Mouse (Mus musculus) large intestine, adult 2 months (tissue): ENCODE results near the gene Dab2ip. TPM values are rescaled to one million over a fixed set of nuclear protein-coding genes. Genes with fewer than 3 reads are reported as not detected.

ENCODE experiments used
- DNase-seq: peaks from one replicate; pipeline ENCODE4 v3.0.0-alpha.2; 2012; ENCODE audit warnings: low read depth, low spot score
- WGBS: fragments of 180-500 bp; shearing (Covaris S2); methylation state at CpG from one replicate; pipeline ENCODE4 v1.1.7; 2018; 5-methylcytosine and 5-hydroxymethylcytosine counted together
- polyA plus RNA-seq: library from polyadenylated mRNA; depleted of rRNA; stranded (reverse); fragments of >200 nt; gene quantifications from 2 replicates; pipeline ENCODE4 v1.2.3, GENCODE M21; 2012

Dab2ip gene
- polyA plus RNA-seq, 1 experiment = 60.5 TPM

DNA sequence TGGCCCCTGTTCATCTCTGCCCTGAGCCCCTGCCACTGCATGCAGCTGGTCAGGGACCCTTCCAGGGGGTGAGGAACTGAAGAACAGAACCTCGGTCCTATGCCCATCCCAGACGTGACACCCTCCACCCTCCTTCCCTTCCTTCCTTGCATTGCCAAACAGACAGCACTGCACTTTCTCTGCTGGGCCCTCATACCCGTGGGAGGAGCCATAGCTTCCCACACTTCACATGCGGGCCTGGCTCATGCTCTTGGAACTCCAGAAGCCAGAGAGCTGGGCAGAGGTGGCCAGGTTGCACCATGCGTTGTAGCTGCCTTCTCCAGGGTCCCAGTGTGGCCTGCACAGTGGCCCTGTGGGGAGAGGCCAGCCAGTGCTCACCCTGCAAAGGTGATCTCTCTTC is 170.6 kb downstream of the Dab2ip start:
- 35% methylated on average over 5 of the region's 5 CpGs for WGBS
- DNase-seq = no peak

- DNase-seq = peak; percentile 40
- 51% methylated on average over 16 of the region's 16 CpGs for WGBS
These were observed 171.3 kb downstream of the Dab2ip start for GRCm38 (mm10) chr2:35729077-35730065.

GRCm38 (mm10) chr2:35731671-35732449 is 173.8 kb downstream of the Dab2ip start:
- DNase-seq = no peak
- 65% methylated on average over 18 of the region's 18 CpGs for WGBS

DNA sequence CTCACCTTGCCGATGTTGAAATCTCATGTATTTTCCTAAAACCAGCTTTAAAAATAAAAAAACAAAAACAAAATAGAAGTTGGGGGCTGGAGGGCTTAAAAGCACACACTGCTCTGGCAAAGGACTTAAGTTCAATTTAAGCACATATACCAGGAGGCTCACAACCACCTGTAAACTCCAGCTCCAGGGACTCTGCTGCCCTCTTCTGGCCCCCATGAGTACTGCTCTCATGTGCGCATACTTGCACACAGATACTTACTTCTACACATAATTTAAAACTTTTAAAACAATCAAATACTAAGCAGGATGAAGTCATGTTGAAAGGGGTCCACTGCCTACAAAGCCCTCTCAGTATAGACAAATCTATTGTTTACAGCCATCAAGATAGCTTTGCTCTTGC is 176.9 kb downstream of the Dab2ip start:
- WGBS = 98% methylated on average over 2 of the region's 2 CpGs
- DNase-seq = no peak

DNA sequence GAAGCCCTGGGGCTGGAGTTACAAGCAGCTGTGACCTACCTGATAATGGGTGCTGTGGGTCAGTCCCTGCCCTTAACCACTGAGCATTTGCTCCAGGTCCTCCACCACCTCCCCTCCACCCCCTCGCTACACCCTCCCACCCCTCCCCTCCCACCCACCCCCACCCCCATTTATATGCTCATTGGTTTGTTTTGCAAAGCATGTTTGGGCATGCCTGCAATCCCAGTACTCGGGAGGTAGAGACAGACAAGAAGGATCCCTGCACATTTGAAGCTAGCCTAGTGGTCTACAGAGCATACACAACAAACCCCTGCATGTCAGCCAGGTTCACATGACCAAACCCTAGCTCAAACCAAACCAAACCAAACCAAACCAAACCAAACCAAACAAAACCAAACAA is 178.0 kb downstream of the Dab2ip start:
- no peak for DNase-seq
- WGBS = 83% methylated on average over 2 of the region's 2 CpGs

DNA sequence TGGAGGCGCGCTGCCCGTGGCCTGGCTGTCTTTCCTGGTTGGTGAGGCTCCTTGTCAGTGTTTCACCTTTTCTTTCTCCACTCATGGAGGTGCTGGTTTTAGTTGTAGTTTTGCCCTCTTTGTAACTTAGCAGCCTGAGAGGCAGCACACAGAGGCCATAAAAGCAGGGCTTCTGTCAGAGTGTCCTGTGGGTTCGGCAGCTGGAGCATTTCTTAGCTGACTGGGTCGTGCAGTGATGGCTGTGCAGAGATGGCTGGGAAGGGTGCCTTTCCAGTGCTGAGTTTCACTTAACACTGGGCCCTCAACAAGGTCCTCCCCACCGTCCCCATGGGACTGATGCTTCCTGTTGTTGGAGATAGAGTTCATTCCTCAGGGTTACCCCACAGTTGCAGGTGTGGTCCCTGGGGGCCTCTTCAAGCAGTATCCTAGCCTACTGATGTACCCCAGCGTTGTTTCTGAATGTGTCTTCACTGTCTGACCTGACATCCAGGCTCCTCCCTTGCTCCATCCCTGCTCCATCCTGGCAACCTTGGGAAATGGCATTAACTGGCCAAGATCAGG is 179.5 kb downstream of the Dab2ip start:
- 65% methylated on average over 7 of the region's 7 CpGs for WGBS
- DNase-seq = no peak

DNA sequence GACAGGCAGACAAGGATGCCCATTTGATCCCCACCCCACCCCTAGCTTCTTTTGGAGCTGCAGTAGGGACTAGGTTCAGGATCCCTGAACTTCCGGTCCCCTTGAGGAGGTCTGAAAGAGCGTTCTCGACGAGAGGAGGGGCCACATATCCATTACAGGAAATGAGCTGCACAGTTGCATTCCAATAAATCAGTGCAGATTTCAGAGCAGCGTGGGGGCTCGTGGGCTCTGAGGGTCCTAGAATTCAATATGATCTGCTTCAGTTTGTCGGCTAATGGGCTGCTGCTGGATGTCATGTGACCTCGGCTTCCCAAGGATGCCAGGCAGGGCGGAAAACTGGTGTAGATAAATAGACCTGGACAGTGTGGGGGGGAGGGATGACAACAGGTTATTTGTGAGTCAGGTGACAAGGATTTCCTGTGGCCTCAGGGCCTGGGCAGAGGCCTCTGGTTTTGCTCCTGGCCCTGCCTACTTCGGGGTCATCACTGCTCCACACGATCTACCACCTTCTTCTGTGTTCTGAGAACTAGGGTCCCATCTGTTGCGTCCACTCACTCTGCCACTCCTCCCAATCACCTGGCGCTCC is 181.7 kb downstream of the Dab2ip start:
- WGBS = 75% methylated on average over 13 of the region's 13 CpGs

GRCm38 (mm10) chr2:35745876-35746275 is 187.8 kb downstream of the Dab2ip start:
- no peak for DNase-seq
- 89% methylated on average over 10 of the region's 10 CpGs for WGBS

More for the DNA sequence above, 181.7 kb downstream of the Dab2ip start:
- DNase-seq = no peak

DNA sequence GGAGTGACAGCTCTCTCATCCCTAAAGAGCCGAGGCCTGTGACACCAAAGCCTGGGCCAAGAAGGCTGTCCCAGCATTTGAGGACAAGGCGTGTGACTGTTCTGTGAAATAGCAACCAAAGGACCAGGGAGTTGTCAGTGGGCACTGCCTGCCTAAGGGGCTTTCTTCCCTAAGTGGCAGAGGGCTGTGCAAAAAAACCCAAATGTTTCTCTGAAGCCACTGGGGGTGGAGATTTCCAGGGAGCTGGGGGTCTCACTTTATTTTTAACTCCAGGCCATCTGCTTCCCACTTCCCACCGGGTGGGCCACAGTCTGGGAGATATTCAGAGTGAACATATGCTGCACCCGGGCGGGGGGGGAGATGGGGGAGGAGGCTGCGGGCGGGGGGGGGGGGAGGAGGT is 188.6 kb downstream of the Dab2ip start:
- DNase-seq = no peak
- WGBS = 52% methylated on average over 6 of the region's 7 CpGs

GRCm38 (mm10) chr2:35747371-35748035 is 189.4 kb downstream of the Dab2ip start:
- 61% methylated on average over 12 of the region's 12 CpGs for WGBS
- DNase-seq = no peak

- DNase-seq = no peak
- 74% methylated on average over 7 of the region's 7 CpGs for WGBS
These were observed 192.6 kb downstream of the Dab2ip start for GRCm38 (mm10) chr2:35750533-35751141.

DNA sequence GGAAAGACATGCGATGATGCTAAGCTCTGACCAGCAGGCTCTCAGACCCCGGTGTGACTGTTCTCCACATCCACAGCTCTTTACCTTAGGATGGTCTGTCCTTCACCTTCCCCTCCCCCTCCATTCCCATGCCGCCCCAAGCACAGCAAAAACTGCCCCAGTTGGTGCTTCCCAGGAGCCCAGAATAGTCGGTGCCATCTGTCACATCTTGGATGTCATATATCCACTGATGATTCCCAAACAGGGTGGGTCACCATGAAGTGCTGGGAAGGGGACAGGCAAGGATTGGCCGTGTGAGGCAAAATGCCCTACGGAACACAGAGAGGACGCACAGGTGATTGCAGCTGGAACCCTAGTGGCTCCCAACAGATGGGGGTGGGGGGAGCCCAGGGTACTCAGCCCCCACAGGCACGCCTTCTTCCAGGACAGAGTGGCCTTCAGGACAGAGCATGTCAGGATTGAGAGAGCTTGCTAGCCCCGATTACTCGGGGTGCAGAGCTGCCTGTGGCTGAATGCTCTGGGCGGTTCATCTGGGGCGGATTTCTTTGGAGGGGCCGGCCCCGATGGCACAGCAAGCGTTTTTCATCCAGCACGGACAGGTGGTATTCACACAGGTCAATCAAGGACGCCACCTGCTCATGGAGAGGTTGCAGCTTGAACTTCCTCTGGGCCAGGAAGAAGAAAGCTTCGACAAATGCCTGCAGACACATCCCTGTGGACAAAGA is 193.9 kb downstream of the Dab2ip start:
- no peak for DNase-seq
- 80% methylated on average over 18 of the region's 18 CpGs for WGBS

- no peak for DNase-seq
- 69% methylated on average over 7 of the region's 7 CpGs for WGBS
These were observed 198.4 kb downstream of the Dab2ip start for GRCm38 (mm10) chr2:35756467-35756866.

DNA sequence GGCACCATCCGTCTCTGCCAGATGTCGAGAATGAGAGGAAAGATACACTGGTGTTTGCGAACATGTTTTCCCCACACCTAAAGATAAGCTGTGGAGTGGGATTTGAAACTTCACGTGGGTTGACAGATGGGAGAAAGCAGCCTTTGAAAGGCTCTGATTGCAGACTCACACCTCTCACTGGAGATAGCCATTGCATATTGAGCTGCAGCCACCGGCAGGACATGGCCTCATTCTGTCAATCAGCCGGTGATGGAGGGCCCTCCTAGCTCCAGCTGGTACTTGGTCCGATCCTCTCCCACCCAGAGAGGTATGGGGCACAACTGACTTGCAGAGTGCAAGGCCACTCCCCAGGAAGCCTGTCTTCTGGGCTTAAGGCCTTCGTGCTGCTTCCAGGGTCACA is 202.3 kb downstream of the Dab2ip start:
- WGBS = 82% methylated on average over 8 of the region's 8 CpGs
- no peak for DNase-seq

- no peak for DNase-seq
These were observed 202.8 kb downstream of the Dab2ip start for GRCm38 (mm10) chr2:35760867-35761266.

- 80% methylated on average over 5 of the region's 5 CpGs for WGBS
- DNase-seq = no peak
These were observed 203.4 kb downstream of the Dab2ip start for GRCm38 (mm10) chr2:35761458-35761857.

DNA sequence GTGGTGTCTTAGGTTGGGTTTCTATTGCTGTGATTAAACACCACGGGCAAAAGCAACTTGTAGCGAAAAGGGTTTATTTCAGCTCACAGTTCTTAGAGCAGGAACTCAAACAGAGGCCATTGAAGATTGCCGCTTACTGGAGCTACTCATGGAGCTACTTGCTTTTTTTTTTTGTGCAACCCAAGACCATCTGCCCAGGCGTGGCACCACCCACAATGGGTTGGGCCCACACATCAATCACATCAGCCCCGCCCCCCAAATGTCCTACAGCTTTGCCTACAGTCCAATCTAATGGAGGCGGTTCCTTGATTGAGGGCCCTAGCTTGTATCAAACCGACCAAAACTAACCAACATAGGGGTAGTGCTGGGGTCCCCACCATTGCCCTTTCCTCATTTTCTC is 205.8 kb downstream of the Dab2ip start:
- no peak for DNase-seq
- WGBS = 89% methylated on average over 7 of the region's 7 CpGs

DNA sequence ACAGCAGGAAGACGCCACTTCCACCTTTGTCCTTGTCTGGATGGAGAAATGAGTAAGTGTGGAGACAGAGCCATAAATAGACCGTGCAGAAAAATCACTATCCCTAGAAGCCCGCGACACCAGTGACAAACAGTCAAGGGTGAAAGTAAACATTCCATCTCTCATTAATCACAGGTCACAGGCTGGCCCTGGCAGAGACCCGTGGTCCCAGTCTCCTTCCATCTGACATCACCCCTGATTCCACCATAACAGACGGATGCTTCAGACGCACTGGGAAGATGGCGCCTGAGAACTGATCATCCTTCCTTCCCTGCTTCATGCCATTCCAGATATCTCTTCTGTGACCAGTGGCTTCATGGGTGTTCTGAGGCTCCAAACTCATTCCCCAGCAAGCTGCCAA is 206.3 kb downstream of the Dab2ip start:
- 59% methylated on average over 8 of the region's 8 CpGs for WGBS

More for the DNA sequence above, 206.3 kb downstream of the Dab2ip start:
- DNase-seq = no peak
